Mouse (Mus musculus) neural tube, embryonic 12.5 days (tissue): ENCODE measurements around the gene Zmym3. TPM values are rescaled to one million over a fixed set of nuclear protein-coding genes. Genes with fewer than 3 reads are reported as not detected.

ENCODE experiments used
- ATAC-seq: fragments of 200-750 bp; cut with Nextera tagmentation; 2 replicates; pipeline ENCODE4 v1.8.0; 2017; ENCODE audit warnings: low read depth, mild to moderate bottlenecking, moderate TSS enrichment, moderate library complexity; ENCODE audit not compliant: low FRiP score
- H3K27ac ChIP-seq: fragments of 300-500 bp; sonication (generic); 2 replicates; pipeline ENCODE4 v1.5.1; 2016
- H3K27me3 ChIP-seq: fragments of 300-500 bp; sonication (generic); replicated peaks from 2 replicates; pipeline ENCODE4 v1.6.1; 2016; ENCODE audit warnings: mild to moderate bottlenecking
- H3K36me3 ChIP-seq: fragments of 300-500 bp; sonication (generic); 2 replicates; pipeline ENCODE4 v1.6.1; 2016; ENCODE audit warnings: mild to moderate bottlenecking
- H3K4me1 ChIP-seq: fragments of 300-500 bp; sonication (generic); 2 replicates; pipeline ENCODE4 v1.6.1; 2016
- H3K4me2 ChIP-seq: fragments of 300-500 bp; sonication (generic); replicated peaks from 2 replicates; pipeline ENCODE4 v1.6.1; 2016; ENCODE audit warnings: mild to moderate bottlenecking
- H3K4me3 ChIP-seq: fragments of 300-500 bp; sonication (generic); 2 replicates; pipeline ENCODE4 v1.5.1; 2016
- H3K9ac ChIP-seq: fragments of 300-500 bp; sonication (generic); 2 replicates; pipeline ENCODE4 v1.6.1; 2016; ENCODE audit warnings: mild to moderate bottlenecking
- H3K9me3 ChIP-seq: fragments of 300-500 bp; sonication (generic); 2 replicates; pipeline ENCODE4 v1.6.1; 2016; ENCODE audit warnings: mild to moderate bottlenecking
- WGBS: fragments of 180-500 bp; shearing (Covaris S2); methylation state at CpG from one replicate; pipeline ENCODE4 v1.1.7; 2016; 5-methylcytosine and 5-hydroxymethylcytosine counted together
- polyA plus RNA-seq: library from polyadenylated mRNA; unstranded; fragments of >200 nt; fragmentation: Nextera tagmentation; extraction: Ambion mirVana; gene quantifications from 2 replicates; pipeline ENCODE4 v1.2.1, GENCODE M21; 2016

The Zmym3 gene
- polyA plus RNA-seq: 37.7 and 41.7 TPM in 2 replicates

DNA sequence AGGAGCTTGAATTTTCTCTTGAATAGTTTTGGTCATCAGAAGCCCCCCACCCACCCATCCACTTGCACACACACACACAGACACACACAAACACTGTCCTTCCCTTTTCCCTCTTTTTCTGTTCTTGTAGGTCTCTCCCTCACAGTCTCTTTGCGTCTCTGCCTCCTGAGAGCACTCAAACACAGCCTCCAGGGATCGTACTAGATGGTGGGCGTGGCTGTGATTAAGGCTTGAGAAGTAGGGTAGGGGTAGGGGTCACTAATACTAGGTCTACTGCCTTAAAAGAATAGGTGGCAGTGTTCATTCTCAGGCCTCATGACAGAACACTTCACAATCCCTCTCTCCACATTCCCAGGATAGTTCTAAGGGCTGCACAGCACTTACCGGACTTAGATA lies at the start of gene Zmym3:
Zmym3 (minus strand) TSS at position 150 of the 396 bp plus-strand sequence.
- WGBS: 33% methylated on average over 4 of the region's 4 CpGs
- H3K36me3 ChIP-seq: no peaks in the 10 kb centered on the region
- no peak within 1 kb of the TSS for H3K27ac ChIP-seq
- peak within 1 kb of the TSS; percentile 52 for H3K4me3 ChIP-seq
- no peak for ATAC-seq
- peaks cover 9% of the 10 kb centered on the region for H3K4me1 ChIP-seq
- H3K9me3 ChIP-seq: no peaks in the 10 kb centered on the region
- H3K4me2 ChIP-seq: peak within 1 kb of the TSS; percentile 63
- H3K9ac ChIP-seq: peak within 1 kb of the TSS; percentile 58
- no peaks in the 10 kb centered on the region for H3K27me3 ChIP-seq

DNA sequence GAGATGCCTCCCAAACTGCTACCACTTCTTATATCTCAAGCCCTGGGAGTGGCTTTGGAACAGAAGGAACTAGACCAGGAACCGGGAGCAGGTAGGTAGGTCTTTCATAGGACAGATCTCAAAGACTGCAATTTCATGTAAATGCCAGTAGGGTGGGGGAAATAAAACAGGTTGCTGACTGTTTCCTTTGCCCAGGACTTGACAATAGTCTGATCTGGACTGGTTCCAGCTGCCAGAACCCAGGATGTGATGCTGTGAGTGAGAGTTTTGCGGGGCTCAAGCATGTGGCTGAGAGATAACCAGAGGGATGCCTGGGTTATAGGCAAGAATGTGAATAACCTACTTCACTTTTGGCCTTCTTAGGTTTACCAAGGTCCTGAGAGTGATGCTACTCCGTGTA lies 30.9 kb upstream of the Zmym3 start:
- peaks cover 41% of the 10 kb centered on the region for H3K36me3 ChIP-seq
- H3K9ac ChIP-seq: no peak overlapping the region
- H3K9me3 ChIP-seq: no peaks in the 10 kb centered on the region
- ATAC-seq: no peak
- 81% methylated on average over 3 of the region's 3 CpGs for WGBS
- no peaks in the 10 kb centered on the region for H3K27me3 ChIP-seq
- no peak overlapping the region for H3K4me2 ChIP-seq
- no peak overlapping the region for H3K4me3 ChIP-seq
- H3K4me1 ChIP-seq: no peaks in the 10 kb centered on the region
- H3K27ac ChIP-seq: no peak overlapping the region

DNA sequence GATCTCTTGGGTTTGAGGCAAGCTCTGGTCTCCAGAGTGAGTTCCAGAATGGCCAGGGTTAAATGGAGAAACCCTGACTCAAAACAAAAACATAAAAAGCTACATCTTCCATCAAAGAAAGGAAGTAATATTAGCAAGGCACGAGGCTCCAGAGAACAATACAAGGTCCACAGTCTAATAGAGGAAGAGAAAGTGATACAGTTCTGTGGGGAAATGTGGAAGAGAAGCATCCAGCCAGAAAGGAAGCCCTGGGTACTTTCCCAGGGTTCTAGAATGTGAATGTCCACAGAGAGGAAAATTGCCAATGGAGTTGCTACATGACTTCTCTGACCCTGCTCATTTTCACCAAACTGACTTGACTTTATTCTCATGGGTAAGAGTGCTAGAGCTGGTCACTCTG lies 30.5 kb upstream of the Zmym3 start:
- ATAC-seq: no peak
- H3K36me3 ChIP-seq: peaks cover 45% of the 10 kb centered on the region
- WGBS: 86% methylated on average over 1 of the region's 1 CpGs

DNA sequence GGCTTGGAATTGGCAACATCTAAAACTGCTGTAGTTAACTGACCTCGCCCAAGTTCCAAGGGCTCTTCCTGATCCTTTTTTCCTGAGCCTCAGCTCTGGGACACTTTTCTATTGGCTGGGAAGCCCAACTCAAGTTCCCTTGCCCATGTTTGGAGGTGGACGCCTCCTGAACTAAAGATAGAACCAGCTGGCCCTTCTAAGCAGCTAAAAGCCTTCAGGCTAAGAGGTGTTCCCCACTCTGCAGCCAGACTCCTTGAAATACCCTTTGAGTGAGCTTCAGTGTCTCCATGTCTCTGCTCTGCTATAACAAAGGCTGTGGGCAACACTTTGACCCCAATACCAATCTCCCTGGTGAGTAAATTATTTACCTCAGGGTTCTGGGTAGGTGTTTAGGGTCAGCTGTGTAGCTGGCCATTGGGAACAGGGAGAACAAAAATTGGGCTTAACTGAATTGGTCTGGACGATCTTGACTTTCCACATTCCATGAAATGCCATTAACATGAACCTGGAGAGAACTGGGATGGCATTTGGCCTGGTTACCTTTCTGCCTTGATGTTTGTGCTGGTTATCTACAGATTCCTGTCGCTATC lies 28.3 kb upstream of the Zmym3 start, which contains the start of gene Itgb1bp2:
Itgb1bp2 (plus strand) TSS at position 203 of the 590 bp plus-strand sequence.
- WGBS: 75% methylated on average over 4 of the region's 4 CpGs
- Histone ChIP-seq H3K4me1 (no peaks in the 10 kb centered on the region), H3K4me2 (no peak within 1 kb of the TSS), H3K36me3 (peaks cover 64% of the 10 kb centered on the region), H3K27ac (no peak within 1 kb of the TSS), H3K4me3 (no peak within 1 kb of the TSS), H3K9ac (no peak within 1 kb of the TSS), H3K27me3 (no peaks in the 10 kb centered on the region), H3K9me3 (no peaks in the 10 kb centered on the region)
- no peak for ATAC-seq

More for the DNA sequence above, 30.5 kb upstream of the Zmym3 start:
- Histone ChIP-seq H3K4me3 (no peak overlapping the region), H3K9me3 (no peaks in the 10 kb centered on the region), H3K4me2 (no peak overlapping the region), H3K27ac (no peak overlapping the region), H3K9ac (no peak overlapping the region), H3K4me1 (no peaks in the 10 kb centered on the region), H3K27me3 (no peaks in the 10 kb centered on the region)

- whole genome bisulfite sequencing: 23% methylated on average over 14 of the region's 14 CpGs
- peak overlapping the region; percentile 78 for H3K9ac ChIP-seq
- 0 out of 2 replicates have a peak, but pooled peaks cover 4% of the 10 kb centered on the region for H3K4me1 ChIP-seq
- peak overlapping the region; percentile 86 for H3K27ac ChIP-seq
- H3K36me3 ChIP-seq: peaks cover 12% of the 10 kb centered on the region
- peak; percentile 70 for ATAC-seq
- H3K4me3 ChIP-seq: peak overlapping the region; percentile 61
- no peaks in the 10 kb centered on the region for H3K9me3 ChIP-seq
- H3K4me2 ChIP-seq: peak overlapping the region; percentile 57
- H3K27me3 ChIP-seq: no peaks in the 10 kb centered on the region
These were observed 9.3 kb upstream of the Zmym3 start for GRCm38 (mm10) chrX:101429976-101430375.

DNA sequence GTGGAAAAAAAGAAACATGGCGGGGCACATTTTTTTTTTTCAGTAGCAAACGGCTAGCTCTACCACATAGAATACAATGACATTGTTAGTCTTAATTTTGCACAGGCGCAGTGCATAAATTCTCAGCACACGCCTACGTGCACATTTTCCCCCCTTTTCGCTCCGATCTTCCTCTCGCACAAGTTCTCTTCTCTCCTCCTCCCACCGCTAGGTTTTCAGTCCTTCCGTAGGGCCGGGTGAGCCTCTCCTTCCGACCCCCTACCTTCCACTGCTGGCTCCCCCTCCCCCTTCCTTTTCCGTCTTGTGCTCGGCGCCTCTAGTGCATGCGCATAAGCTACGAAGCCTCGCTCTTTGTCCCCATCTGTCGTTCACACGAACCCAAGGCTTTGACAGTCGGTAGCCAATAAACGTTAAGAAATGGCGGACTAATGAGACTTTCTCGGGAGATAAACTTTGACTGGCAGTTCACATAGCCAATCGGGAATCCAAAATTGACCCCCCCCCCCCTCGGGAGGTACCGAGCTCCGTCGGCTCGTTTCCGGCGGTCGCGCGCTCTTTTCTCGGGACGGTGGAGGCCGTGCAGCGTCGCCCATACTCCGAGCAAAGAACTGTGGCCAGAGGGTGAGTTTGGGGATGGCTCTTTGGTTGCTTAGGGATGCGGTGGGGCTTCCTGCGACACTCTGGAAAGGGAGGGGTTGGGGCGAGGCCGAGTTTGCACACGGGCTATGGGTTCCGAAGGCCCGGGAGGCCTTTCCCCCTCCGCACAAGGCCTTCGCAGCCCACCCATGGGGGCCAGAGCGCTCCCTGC lies 8.7 kb upstream of the Zmym3 start, which contains the start of gene Nono:
Nono (plus strand) TSS at position 177 of the 808 bp plus-strand sequence.
- peak within 1 kb of the TSS; percentile 61 for H3K4me3 ChIP-seq
- H3K27me3 ChIP-seq: no peaks in the 10 kb centered on the region
- H3K4me2 ChIP-seq: peak within 1 kb of the TSS; percentile 57
- peak within 1 kb of the TSS; percentile 86 for H3K27ac ChIP-seq
- no peaks in the 10 kb centered on the region for H3K9me3 ChIP-seq
- 26% methylated on average over 51 of the region's 51 CpGs for WGBS
- peak within 1 kb of the TSS; percentile 78 for H3K9ac ChIP-seq
- ATAC-seq: peak; percentile 95
- 0 out of 2 replicates have a peak, but pooled peaks cover 4% of the 10 kb centered on the region for H3K4me1 ChIP-seq
- peaks cover 12% of the 10 kb centered on the region for H3K36me3 ChIP-seq

DNA sequence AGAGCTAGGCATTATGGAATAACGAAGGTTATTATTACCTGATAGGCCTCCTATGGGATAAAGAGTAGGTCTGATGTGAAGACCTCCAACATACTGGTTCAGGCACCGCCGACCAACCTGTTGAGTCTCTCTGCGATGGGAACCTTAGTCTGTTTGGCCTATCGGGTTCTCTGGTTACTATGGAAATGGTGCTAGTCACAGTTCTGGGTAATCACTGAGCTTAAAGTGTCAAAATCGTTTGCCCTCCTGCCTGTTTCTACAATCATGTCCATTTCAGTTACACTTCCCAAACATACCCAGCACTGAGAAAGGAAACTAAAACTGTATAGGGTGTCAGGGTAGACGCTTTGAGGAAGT lies 8.1 kb upstream of the Zmym3 start:
- H3K9me3 ChIP-seq: no peaks in the 10 kb centered on the region
- peaks cover 12% of the 10 kb centered on the region for H3K36me3 ChIP-seq
- H3K9ac ChIP-seq: no peak overlapping the region
- H3K4me3 ChIP-seq: peak overlapping the region; percentile 21; the same call in 1 of the 2 replicates
- H3K4me1 ChIP-seq: 0 out of 2 replicates have a peak, but pooled peaks cover 4% of the 10 kb centered on the region
- peak overlapping the region; percentile 52 for H3K4me2 ChIP-seq
- no peak overlapping the region for H3K27ac ChIP-seq
- ATAC-seq: 0 out of 2 replicates have a peak, but pooled peaks have one; percentile 11
- H3K27me3 ChIP-seq: no peaks in the 10 kb centered on the region
- WGBS: 29% methylated on average over 7 of the region's 7 CpGs

DNA sequence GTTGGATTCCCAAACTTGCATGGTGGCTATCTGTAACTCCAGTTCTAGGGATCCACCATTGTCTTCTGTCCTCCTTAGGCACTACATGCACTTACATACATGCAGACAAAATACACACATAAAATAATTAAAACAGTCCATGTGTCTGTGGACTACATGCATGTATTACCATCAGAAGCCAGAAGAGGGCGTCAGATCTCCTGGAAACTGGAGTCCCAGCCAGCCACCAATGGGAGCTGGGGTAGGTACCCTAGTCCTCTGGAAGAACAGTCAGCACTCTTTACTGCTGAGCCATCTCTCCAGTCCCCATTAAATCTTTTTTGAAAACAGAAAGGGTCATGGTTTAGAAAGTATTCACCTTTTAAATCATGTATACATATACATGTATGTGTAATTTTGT lies 7.1 kb upstream of the Zmym3 start:
- Histone ChIP-seq H3K4me1 (0 out of 2 replicates have a peak, but pooled peaks cover 4% of the 10 kb centered on the region), H3K9me3 (no peaks in the 10 kb centered on the region), H3K4me3 (no peak overlapping the region), H3K27ac (no peak overlapping the region), H3K36me3 (peaks cover 8% of the 10 kb centered on the region; the same call in 1 of the 2 replicates), H3K4me2 (no peak overlapping the region), H3K27me3 (no peaks in the 10 kb centered on the region), H3K9ac (no peak overlapping the region)
- ATAC-seq: no peak
- WGBS: 3% methylated on average over 1 of the region's 1 CpGs

DNA sequence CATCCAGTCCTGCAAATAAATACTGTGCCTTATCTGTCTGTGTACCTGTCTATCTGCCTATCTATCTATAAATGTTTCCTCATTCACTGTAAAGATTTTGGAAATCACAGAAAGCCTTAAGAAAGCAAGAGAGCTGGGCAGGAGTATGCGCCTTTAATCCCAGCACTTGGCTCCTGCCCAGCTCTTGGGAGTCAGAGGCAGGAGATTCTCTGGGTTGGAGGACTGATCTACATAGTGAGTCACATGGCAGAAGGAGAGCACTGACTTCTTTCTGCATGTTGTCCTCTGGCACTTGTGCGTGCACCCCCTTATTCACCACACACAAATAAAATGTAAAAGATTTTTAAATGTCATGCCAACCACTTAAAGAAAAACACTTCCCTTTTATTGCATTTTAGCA lies 2.8 kb upstream of the Zmym3 start:
- H3K9ac ChIP-seq: no peak overlapping the region
- 90% methylated on average over 2 of the region's 2 CpGs for WGBS
- H3K4me1 ChIP-seq: peaks cover 3% of the 10 kb centered on the region
- H3K27ac ChIP-seq: no peak overlapping the region
- no peaks in the 10 kb centered on the region for H3K9me3 ChIP-seq
- H3K27me3 ChIP-seq: no peaks in the 10 kb centered on the region
- no peak overlapping the region for H3K4me2 ChIP-seq
- no peak overlapping the region for H3K4me3 ChIP-seq
- H3K36me3 ChIP-seq: no peaks in the 10 kb centered on the region
- no peak for ATAC-seq

DNA sequence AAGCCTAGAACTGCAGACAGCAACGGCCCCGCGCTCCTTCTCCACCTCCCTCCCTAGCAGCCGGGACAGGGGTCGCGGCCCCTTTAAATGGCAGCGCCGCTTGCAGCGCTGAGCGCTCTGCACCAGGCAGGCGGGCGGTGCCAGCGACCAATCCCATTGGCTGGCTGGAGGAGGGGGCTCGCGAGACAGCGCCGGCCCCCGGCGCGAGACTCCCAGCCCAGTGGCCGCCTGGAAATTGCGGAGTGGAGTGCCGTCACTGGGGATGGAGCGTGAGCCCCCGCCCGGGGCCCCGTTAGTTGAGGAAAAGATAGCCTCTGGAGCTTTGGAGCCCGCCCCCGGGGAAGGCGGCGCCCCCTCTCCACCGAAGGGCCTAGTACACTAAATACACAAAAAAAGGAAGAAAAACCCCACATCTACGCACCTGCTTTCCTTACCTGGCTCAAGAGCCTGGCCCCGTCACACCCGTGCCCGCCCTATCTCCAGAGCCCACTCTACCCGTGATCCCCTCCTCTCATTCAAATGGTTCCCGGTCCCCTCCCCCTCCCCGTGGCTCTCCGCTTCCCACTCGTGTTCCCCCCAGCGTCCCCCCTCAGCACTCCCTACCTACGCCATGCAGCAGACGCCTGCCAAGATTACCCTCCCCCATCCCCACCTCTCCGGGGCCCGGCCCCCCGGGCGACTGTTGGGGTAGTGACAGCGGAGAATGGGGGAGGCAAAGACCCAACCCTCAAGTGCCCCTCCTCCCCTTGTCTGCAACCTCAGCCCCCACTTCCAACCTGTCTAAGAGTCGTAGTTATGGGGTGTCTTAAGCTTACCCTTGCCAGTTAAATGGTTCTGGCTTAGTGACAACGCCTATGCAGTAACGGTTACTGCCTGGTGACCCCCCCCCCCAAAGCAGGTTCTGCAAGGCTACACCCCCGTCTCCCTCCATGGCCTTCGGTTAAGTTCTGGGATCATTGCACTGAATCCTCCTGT lies 637 bp downstream of the Zmym3 start:
- peak overlapping the region; percentile 52 for H3K4me3 ChIP-seq
- H3K36me3 ChIP-seq: peaks cover 7% of the 10 kb centered on the region; the same call in 1 of the 2 replicates
- WGBS: 19% methylated on average over 49 of the region's 54 CpGs
- H3K4me2 ChIP-seq: peak overlapping the region; percentile 63
- no peaks in the 10 kb centered on the region for H3K27me3 ChIP-seq
- peak; percentile 96 for ATAC-seq
- no peaks in the 10 kb centered on the region for H3K9me3 ChIP-seq
- H3K4me1 ChIP-seq: peaks cover 9% of the 10 kb centered on the region
- peak overlapping the region; percentile 58 for H3K9ac ChIP-seq
- H3K27ac ChIP-seq: no peak overlapping the region

- H3K9me3 ChIP-seq: no peaks in the 10 kb centered on the region
- peak overlapping the region; percentile 52 for H3K4me3 ChIP-seq
- H3K4me1 ChIP-seq: peaks cover 9% of the 10 kb centered on the region
- WGBS: 25% methylated on average over 36 of the region's 36 CpGs
- peak overlapping the region; percentile 63 for H3K4me2 ChIP-seq
- H3K27ac ChIP-seq: no peak overlapping the region
- no peaks in the 10 kb centered on the region for H3K27me3 ChIP-seq
- H3K36me3 ChIP-seq: peaks cover 11% of the 10 kb centered on the region; the same call in 1 of the 2 replicates
- ATAC-seq: peak; percentile 42
- peak overlapping the region; percentile 58 for H3K9ac ChIP-seq
These were observed 1.5 kb downstream of the Zmym3 start for GRCm38 (mm10) chrX:101418946-101419724.
